Mouse (Mus musculus) limb, embryonic 14.5 days (tissue): ENCODE data around the gene Ccdc81. TPM values are rescaled to one million over a fixed set of nuclear protein-coding genes. Genes with fewer than 3 reads are reported as not detected.

ENCODE experiments used
- ATAC-seq: fragments of 200-750 bp; cut with Nextera tagmentation; 2 replicates; pipeline ENCODE4 v1.8.0; 2017; ENCODE audit warnings: low read depth, moderate number of reproducible peaks, moderate TSS enrichment; ENCODE audit not compliant: low FRiP score
- DNase-seq: peaks from one replicate; pipeline ENCODE4 v3.0.0-alpha.2; 2015; ENCODE audit warnings: low spot score
- H3K27ac ChIP-seq: fragments of 300-500 bp; sonication (generic); replicated peaks from 2 replicates; pipeline ENCODE4 v1.5.1; 2014; ENCODE audit warnings: low read depth, mild to moderate bottlenecking, low read length, moderate library complexity, mixed read lengths
- H3K27me3 ChIP-seq: fragments of 300-500 bp; sonication (generic); 2 replicates; pipeline ENCODE4 v1.6.1; 2014; ENCODE audit warnings: low read length, mixed read lengths; ENCODE audit not compliant: control insufficient read depth, insufficient read depth
- H3K36me3 ChIP-seq: fragments of 300-500 bp; sonication (generic); 2 replicates; pipeline ENCODE4 v1.6.1; 2014; ENCODE audit warnings: mild to moderate bottlenecking, low read length, moderate library complexity, mixed read lengths; ENCODE audit not compliant: control insufficient read depth, insufficient read depth
- H3K4me1 ChIP-seq: fragments of 300-500 bp; sonication (generic); 2 replicates; pipeline ENCODE4 v1.6.1; 2014; ENCODE audit warnings: antibody characterized with exemption, low read length, mixed read lengths; ENCODE audit not compliant: control insufficient read depth, insufficient read depth
- H3K4me2 ChIP-seq: fragments of 300-500 bp; sonication (generic); replicated peaks from 2 replicates; pipeline ENCODE4 v1.6.1; 2014; ENCODE audit warnings: low read depth, mild to moderate bottlenecking, low read length, moderate library complexity; ENCODE audit not compliant: severe bottlenecking
- H3K4me3 ChIP-seq: fragments of 300-500 bp; sonication (generic); replicated peaks from 2 replicates; pipeline ENCODE4 v1.5.1; 2014; ENCODE audit warnings: low read length
- H3K9ac ChIP-seq: fragments of 300-500 bp; sonication (generic); 2 replicates; pipeline ENCODE4 v1.6.1; 2014; ENCODE audit warnings: mild to moderate bottlenecking, low read depth, low read length, moderate library complexity; ENCODE audit not compliant: severe bottlenecking
- H3K9me3 ChIP-seq: fragments of 300-500 bp; sonication (generic); 2 replicates; pipeline ENCODE4 v1.6.1; 2016; ENCODE audit warnings: low read length; ENCODE audit not compliant: control insufficient read depth
- POLR2A ChIP-seq: fragments of 200-500 bp; IDR thresholded peaks from 2 replicates; pipeline ENCODE4 v1.8.0; 2012; ENCODE audit warnings: inconsistent platforms, mild to moderate bottlenecking, moderate library complexity, borderline replicate concordance; ENCODE audit not compliant: insufficient read depth, insufficient read length; ENCODE audit errors: extremely low read depth
- WGBS: fragments of 180-500 bp; shearing (Covaris S2); extraction: QIAGEN DNeasy Blood & Tissue Kit; methylation state at CpG from one replicate; pipeline ENCODE4 v1.1.7; 2014; 5-methylcytosine and 5-hydroxymethylcytosine counted together
- polyA plus RNA-seq, 2 experiments: library from polyadenylated mRNA; depleted of rRNA in 1 of 2; stranded (reverse) in 1 of 2; unstranded in 1 of 2; fragments of >200 nt; fragmentation: Nextera tagmentation in 1 of 2; extraction: Ambion mirVana in 1 of 2; gene quantifications; 2 replicates each; pipeline versions ENCODE4 v1.2.1 to v1.2.3; 2012 to 2014

Ccdc81 gene
- polyA plus RNA-seq, 2 experiments: 0.16 TPM; not detected in 1

- Histone ChIP-seq H3K4me2 (no peak overlapping the region), H3K27me3 (no peaks in the 10 kb centered on the region), H3K9ac (no peak overlapping the region), H3K9me3 (no peaks in the 10 kb centered on the region), H3K4me1 (no peaks in the 10 kb centered on the region), H3K36me3 (no peaks in the 10 kb centered on the region), H3K4me3 (no peak overlapping the region), H3K27ac (no peak overlapping the region)
- ATAC-seq: no peak
- WGBS: 82% methylated on average over 3 of the region's 3 CpGs
- no peak for DNase-seq
- TF ChIP-seq POLR2A: no peak
Measured at GRCm38 (mm10) chr7:89850510-89850909, 52.9 kb downstream of the Ccdc81 start.

- no peaks in the 10 kb centered on the region for H3K9me3 ChIP-seq
- H3K36me3 ChIP-seq: no peaks in the 10 kb centered on the region
- no peak overlapping the region for H3K4me2 ChIP-seq
- H3K4me1 ChIP-seq: no peaks in the 10 kb centered on the region
- no peak overlapping the region for H3K9ac ChIP-seq
- H3K27me3 ChIP-seq: no peaks in the 10 kb centered on the region
- ATAC-seq: no peak
- no peak for TF ChIP-seq POLR2A
- H3K4me3 ChIP-seq: no peak overlapping the region
- H3K27ac ChIP-seq: no peak overlapping the region
- DNase-seq: no peak
- WGBS: 73% methylated on average over 4 of the region's 4 CpGs
Measured at GRCm38 (mm10) chr7:89845669-89846068, 57.8 kb downstream of the Ccdc81 start.

- H3K4me3 ChIP-seq: no peak overlapping the region
- DNase-seq: no peak
- H3K9ac ChIP-seq: no peak overlapping the region
- no peak for ATAC-seq
- no peaks in the 10 kb centered on the region; the same call in 1 of the 2 replicates for H3K4me1 ChIP-seq
- no peaks in the 10 kb centered on the region for H3K27me3 ChIP-seq
- H3K9me3 ChIP-seq: no peaks in the 10 kb centered on the region
- no peak overlapping the region for H3K27ac ChIP-seq
- H3K4me2 ChIP-seq: no peak overlapping the region
- 27% methylated on average over 6 of the region's 6 CpGs for WGBS
- no peaks in the 10 kb centered on the region for H3K36me3 ChIP-seq
- no peak for TF ChIP-seq POLR2A
Measured at GRCm38 (mm10) chr7:89843533-89843932, 59.9 kb downstream of the Ccdc81 start.

GRCm38 (mm10) chr7:89843121-89843520, 60.3 kb downstream of the Ccdc81 start:
- Histone ChIP-seq H3K36me3 (no peaks in the 10 kb centered on the region), H3K4me2 (no peak overlapping the region), H3K9ac (no peak overlapping the region), H3K27me3 (no peaks in the 10 kb centered on the region), H3K9me3 (no peaks in the 10 kb centered on the region), H3K4me1 (no peaks in the 10 kb centered on the region; the same call in 1 of the 2 replicates), H3K27ac (no peak overlapping the region), H3K4me3 (no peak overlapping the region)
- WGBS: 49% methylated on average over 6 of the region's 6 CpGs
- no peak for TF ChIP-seq POLR2A
- no peak for ATAC-seq
- no peak for DNase-seq

GRCm38 (mm10) chr7:89842404-89842715, 61.1 kb downstream of the Ccdc81 start:
- H3K4me2 ChIP-seq: no peak overlapping the region
- no peak for TF ChIP-seq POLR2A
- H3K27me3 ChIP-seq: no peaks in the 10 kb centered on the region
- no peak overlapping the region for H3K4me3 ChIP-seq
- ATAC-seq (no peak), DNase-seq (no peak)
- H3K9ac ChIP-seq: no peak overlapping the region
- H3K4me1 ChIP-seq: no peaks in the 10 kb centered on the region; the same call in 1 of the 2 replicates
- WGBS: 88% methylated on average over 5 of the region's 5 CpGs
- no peak overlapping the region for H3K27ac ChIP-seq
- H3K36me3 ChIP-seq: no peaks in the 10 kb centered on the region
- H3K9me3 ChIP-seq: no peaks in the 10 kb centered on the region
